Mouse (Mus musculus): Measurements from ENCODE around the gene Chid1.

- no peak for TF ChIP-seq POLR2A (IDR thresholded peaks at IDR 0.05; ENCODE audit: low read depth, low read length)
- TF ChIP-seq CTCF (IDR thresholded peaks at IDR 0.05; ENCODE audit: borderline replicate concordance, insufficient read depth, low read length) = no peak
Measured at GRCm38 (mm10) chr7:141481498-141482401, 57.9 kb downstream of the Chid1 start.

Measured in embryonic fibroblast, embryonic 13.5 days (primary cell).